Mouse (Mus musculus) heart, embryonic 16.5 days (tissue): ENCODE data around the gene Nfam1. TPM values are rescaled to one million over a fixed set of nuclear protein-coding genes. Genes with fewer than 3 reads are reported as not detected.

Experiments used
- ATAC-seq: fragments of 200-750 bp; cut with Nextera tagmentation; replicated peaks from 2 replicates; pipeline ENCODE4 v1.8.0; 2017; ENCODE audit warnings: moderate number of reproducible peaks; ENCODE audit not compliant: insufficient read depth, low FRiP score; ENCODE audit errors: extremely low read depth
- H3K27ac ChIP-seq: fragments of 300-500 bp; sonication (generic); 2 replicates; pipeline ENCODE4 v1.5.1; 2014; ENCODE audit warnings: mild to moderate bottlenecking, low read length, control low read depth, moderate library complexity
- H3K27me3 ChIP-seq: fragments of 300-500 bp; sonication (generic); 2 replicates; pipeline ENCODE4 v1.6.1; 2014; ENCODE audit warnings: low read length, mixed read lengths; ENCODE audit not compliant: control insufficient read depth, insufficient read depth
- H3K36me3 ChIP-seq: fragments of 300-500 bp; sonication (generic); 2 replicates; pipeline ENCODE4 v1.6.1; 2014; ENCODE audit not compliant: control insufficient read depth, insufficient read depth
- H3K4me1 ChIP-seq: fragments of 300-500 bp; sonication (generic); 2 replicates; pipeline ENCODE4 v1.6.1; 2014; ENCODE audit warnings: low read length, mixed read lengths; ENCODE audit not compliant: control insufficient read depth, insufficient read depth
- H3K4me2 ChIP-seq: fragments of 300-500 bp; sonication (generic); 2 replicates; pipeline ENCODE4 v1.6.1; 2014; ENCODE audit warnings: low read depth, mild to moderate bottlenecking, control low read depth, low read length
- H3K4me3 ChIP-seq: fragments of 300-500 bp; sonication (generic); 2 replicates; pipeline ENCODE4 v1.5.1; 2014; ENCODE audit warnings: mild to moderate bottlenecking, control low read depth, low read length
- H3K9ac ChIP-seq: fragments of 300-500 bp; sonication (generic); 2 replicates; pipeline ENCODE4 v1.6.1; 2014; ENCODE audit warnings: low read length, control low read depth
- H3K9me3 ChIP-seq: fragments of 300-500 bp; sonication (generic); replicated peaks from 2 replicates; pipeline ENCODE4 v1.6.1; 2016; ENCODE audit warnings: low read length; ENCODE audit not compliant: control insufficient read depth
- WGBS: fragments of 180-500 bp; shearing (Covaris S2); extraction: QIAGEN DNeasy Blood & Tissue Kit; methylation state at CpG from one replicate; pipeline ENCODE4 v1.1.7; 2014; 5-methylcytosine and 5-hydroxymethylcytosine counted together
- polyA plus RNA-seq: library from polyadenylated mRNA; unstranded; fragments of >200 nt; fragmentation: Nextera tagmentation; extraction: Ambion mirVana; gene quantifications from 2 replicates; pipeline ENCODE4 v1.2.1, GENCODE M21; 2015

Nfam1 gene
- polyA plus RNA-seq, 1 experiment from 2014 or later, result 3.2 TPM

GRCm38 (mm10) chr15:83008761-83009423 is 24.2 kb downstream of the Nfam1 start:
- no peaks in the 10 kb centered on the region for H3K27me3 ChIP-seq
- H3K4me3 ChIP-seq, result no peak overlapping the region
- WGBS, result 63% methylated on average over 13 of the region's 13 CpGs
- no peak overlapping the region for H3K9ac ChIP-seq
- ATAC-seq, result no peak
- no peak overlapping the region for H3K4me2 ChIP-seq
- H3K9me3 ChIP-seq, result no peaks in the 10 kb centered on the region
- H3K4me1 ChIP-seq, result peaks cover 25% of the 10 kb centered on the region
- H3K36me3 ChIP-seq, result no peaks in the 10 kb centered on the region
- no peak overlapping the region for H3K27ac ChIP-seq

- 63% methylated on average over 15 of the region's 15 CpGs for WGBS
- H3K27me3 ChIP-seq, result no peaks in the 10 kb centered on the region
- no peak overlapping the region for H3K9ac ChIP-seq
- no peaks in the 10 kb centered on the region for H3K36me3 ChIP-seq
- no peak overlapping the region for H3K27ac ChIP-seq
- peaks cover 25% of the 10 kb centered on the region for H3K4me1 ChIP-seq
- H3K4me2 ChIP-seq, result no peak overlapping the region
- no peak overlapping the region for H3K4me3 ChIP-seq
- H3K9me3 ChIP-seq, result no peaks in the 10 kb centered on the region
- ATAC-seq, result no peak
Observed at GRCm38 (mm10) chr15:83007346-83007920, 25.7 kb downstream of the Nfam1 start.

GRCm38 (mm10) chr15:83002665-83003548 is 30.2 kb downstream of the Nfam1 start:
- ATAC-seq, result no peak
- no peaks in the 10 kb centered on the region for H3K9me3 ChIP-seq
- H3K36me3 ChIP-seq, result no peaks in the 10 kb centered on the region
- H3K4me3 ChIP-seq, result no peak overlapping the region
- WGBS, result 56% methylated on average over 12 of the region's 12 CpGs
- no peak overlapping the region for H3K9ac ChIP-seq
- 0 out of 2 replicates have a peak, but pooled peaks cover 6% of the 10 kb centered on the region for H3K27me3 ChIP-seq
- H3K4me2 ChIP-seq, result no peak overlapping the region
- H3K27ac ChIP-seq, result no peak overlapping the region
- 0 out of 2 replicates have a peak, but pooled peaks cover 3% of the 10 kb centered on the region for H3K4me1 ChIP-seq

GRCm38 (mm10) chr15:82998811-82999221 is 34.3 kb downstream of the Nfam1 start:
- H3K4me1 ChIP-seq, result 0 out of 2 replicates have a peak, but pooled peaks cover 3% of the 10 kb centered on the region
- H3K27me3 ChIP-seq, result 0 out of 2 replicates have a peak, but pooled peaks cover 9% of the 10 kb centered on the region
- no peaks in the 10 kb centered on the region for H3K36me3 ChIP-seq
- H3K4me2 ChIP-seq, result no peak overlapping the region
- H3K9ac ChIP-seq, result no peak overlapping the region
- 70% methylated on average over 6 of the region's 6 CpGs for WGBS
- no peak for ATAC-seq
- H3K27ac ChIP-seq, result no peak overlapping the region
- H3K4me3 ChIP-seq, result no peak overlapping the region
- H3K9me3 ChIP-seq, result no peaks in the 10 kb centered on the region

GRCm38 (mm10) chr15:82996431-82996830 is 36.7 kb downstream of the Nfam1 start:
- no peak for ATAC-seq
- no peaks in the 10 kb centered on the region for H3K9me3 ChIP-seq
- H3K27me3 ChIP-seq, result 0 out of 2 replicates have a peak, but pooled peaks cover 9% of the 10 kb centered on the region
- H3K4me3 ChIP-seq, result no peak overlapping the region
- H3K4me1 ChIP-seq, result 0 out of 2 replicates have a peak, but pooled peaks cover 3% of the 10 kb centered on the region
- no peaks in the 10 kb centered on the region for H3K36me3 ChIP-seq
- H3K27ac ChIP-seq, result no peak overlapping the region
- H3K9ac ChIP-seq, result no peak overlapping the region
- no peak overlapping the region for H3K4me2 ChIP-seq

GRCm38 (mm10) chr15:82995239-82995638 is 37.9 kb downstream of the Nfam1 start:
- no peak overlapping the region for H3K4me2 ChIP-seq
- no peaks in the 10 kb centered on the region for H3K9me3 ChIP-seq
- no peak overlapping the region for H3K9ac ChIP-seq
- H3K27me3 ChIP-seq, result peaks cover 9% of the 10 kb centered on the region; the same call in 1 of the 2 replicates
- H3K36me3 ChIP-seq, result no peaks in the 10 kb centered on the region
- 0 out of 2 replicates have a peak, but pooled peaks cover 3% of the 10 kb centered on the region for H3K4me1 ChIP-seq
- no peak for ATAC-seq
- H3K4me3 ChIP-seq, result no peak overlapping the region
- WGBS, result 60% methylated on average over 7 of the region's 7 CpGs
- no peak overlapping the region for H3K27ac ChIP-seq

- no peak overlapping the region for H3K4me2 ChIP-seq
- no peak for ATAC-seq
- H3K27ac ChIP-seq, result no peak overlapping the region
- H3K4me1 ChIP-seq, result peaks cover 10% of the 10 kb centered on the region
- H3K9me3 ChIP-seq, result no peaks in the 10 kb centered on the region
- peaks cover 7% of the 10 kb centered on the region; the same call in 1 of the 2 replicates for H3K27me3 ChIP-seq
- WGBS, result 73% methylated on average over 9 of the region's 9 CpGs
- no peak overlapping the region for H3K4me3 ChIP-seq
- no peak overlapping the region for H3K9ac ChIP-seq
- no peaks in the 10 kb centered on the region for H3K36me3 ChIP-seq
Observed at GRCm38 (mm10) chr15:82992911-82993310, 40.2 kb downstream of the Nfam1 start.

GRCm38 (mm10) chr15:82992079-82992783 is 40.9 kb downstream of the Nfam1 start:
- no peak overlapping the region for H3K9ac ChIP-seq
- H3K4me2 ChIP-seq, result no peak overlapping the region
- no peak overlapping the region for H3K27ac ChIP-seq
- H3K4me3 ChIP-seq, result no peak overlapping the region
- ATAC-seq, result no peak
- peaks cover 7% of the 10 kb centered on the region; the same call in 1 of the 2 replicates for H3K27me3 ChIP-seq
- H3K9me3 ChIP-seq, result no peaks in the 10 kb centered on the region
- no peaks in the 10 kb centered on the region for H3K36me3 ChIP-seq
- peaks cover 10% of the 10 kb centered on the region for H3K4me1 ChIP-seq
- 75% methylated on average over 13 of the region's 13 CpGs for WGBS
